Mouse (Mus musculus) embryonic stem cell, embryonic (primary cell): Measurements from ENCODE around the gene Gng3.

Source experiments
- CTCF ChIA-PET, 4 experiments: fragments of 300-600 bp in 2 of 4; fragments of 350-600 bp in 2 of 4; sonication (Branson Sonifier 250); formaldehyde crosslinking; loops; one replicate each; lab custom pipeline; 2022; ENCODE audit warnings: inconsistent platforms in 2 of 4; lab: Charles Lee
- POLR2A ChIA-PET, 4 experiments: fragments of 300-600 bp in 2 of 4; fragments of 350-600 bp in 2 of 4; sonication (Branson Sonifier 250); formaldehyde crosslinking; loops; one replicate each; lab custom pipeline; 2022; ENCODE audit warnings: antibody characterized with exemption in 4 of 4, inconsistent platforms in 1 of 4; lab: Charles Lee

Gene Gng3

GRCm38 (mm10) chr19:8803204-8803780, 35.7 kb downstream of the Gng3 start:
- ChIA-PET POLR2A (interaction anchor here (0.6 to 27.3 kb wide), 60 partner anchors 5 to 1328 kb away, joined by 3 to 801 read pairs (median 7); partner anchors contain the start of genes Gng3 (in 3 of the 4), Nxf1 (in 3 of the 4), Slc3a2 (in 3 of the 4) and Taf6l (in 3 of the 4)), CTCF (interaction anchor here in 1 of 4 experiments (1.0 to 1.6 kb wide), 2 partner anchors 16 to 85 kb away, joined by 4 to 10 read pairs; partner anchors contain the start of genes Hnrnpul2 and Ttc9c)

DNA sequence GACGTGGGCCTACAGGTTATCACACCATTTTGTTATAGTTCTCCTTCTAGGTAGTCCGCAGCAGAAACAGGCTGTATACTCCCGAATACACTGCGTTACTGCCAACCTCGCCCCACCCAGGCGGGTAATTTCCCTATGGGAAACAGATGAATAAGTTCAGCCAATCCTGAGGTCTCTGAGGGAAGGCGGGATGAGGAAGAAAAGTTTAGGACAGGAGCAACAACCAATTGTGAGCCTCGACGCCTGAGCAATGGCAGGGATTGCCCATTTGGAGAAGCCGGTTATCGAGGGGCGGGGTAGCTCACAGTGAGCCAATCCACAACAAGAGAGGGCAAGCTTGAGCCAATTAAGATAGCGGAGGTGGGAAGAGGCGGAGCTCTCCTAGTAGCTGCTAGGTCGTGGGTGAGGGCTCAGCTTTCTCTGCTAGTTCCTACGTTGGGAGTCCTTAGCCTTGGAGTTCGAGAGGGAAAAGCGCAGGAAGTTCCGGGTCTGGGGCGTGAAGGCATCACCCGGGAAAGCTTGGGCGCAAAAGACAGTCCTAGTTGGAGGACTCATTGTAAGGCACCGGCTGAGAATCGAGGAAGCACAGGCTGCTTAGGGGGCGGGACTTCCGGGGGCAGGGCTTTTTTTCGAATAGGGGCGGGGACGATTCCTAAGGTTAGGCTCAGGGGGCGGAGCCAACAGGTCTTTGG, 36.7 kb downstream of the Gng3 start, which contains the start of gene Zbtb3:
Gene Zbtb3 (plus strand): TSS at position 426 of the 692 bp plus-strand sequence.
- CTCF ChIA-PET, result interaction anchor here in 2 of 4 experiments (0.6 to 1.6 kb wide), 8 partner anchors 12 to 1063 kb away, joined by 3 to 10 read pairs (median 4); partner anchors contain the start of genes Hnrnpul2 (in 1 of the 2), Taf6l (in 1 of the 2) and Ttc9c (in 1 of the 2)

DNA sequence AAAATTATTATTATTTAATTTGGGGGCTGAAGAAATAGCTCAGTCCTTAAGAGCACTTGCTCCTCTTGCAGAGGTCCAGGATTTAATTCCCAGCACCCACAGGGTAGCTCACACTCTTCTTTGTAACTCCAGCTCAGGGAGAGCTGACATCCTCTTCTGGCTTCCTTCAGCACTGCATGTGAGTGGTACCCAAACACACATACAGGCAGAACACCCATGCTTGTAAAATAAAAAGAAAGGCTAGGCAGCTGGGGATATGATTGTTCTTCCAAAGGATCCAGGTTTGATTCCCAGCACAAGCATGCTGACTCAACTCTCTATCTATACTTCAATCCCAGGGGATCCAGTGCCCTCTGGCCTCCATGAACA, 40.1 kb downstream of the Gng3 start:
- ChIA-PET POLR2A (interaction anchor here (0.6 to 27.3 kb wide), 55 partner anchors 8 to 1403 kb away, joined by 3 to 801 read pairs (median 6); partner anchors contain the start of genes Taf6l (in 4 of the 4), 1810009A15Rik (in 3 of the 4), Gm49416 (in 3 of the 4) and Hnrnpul2 (in 3 of the 4)), CTCF (interaction anchor here in 2 of 4 experiments (0.6 to 1.3 kb wide), 3 partner anchors 12 to 58 kb away, joined by 3 to 4 read pairs (median 3); partner anchors contain the start of genes Stx5a (in 1 of the 2) and Taf6l (in 1 of the 2))

More for the DNA sequence above, 36.7 kb downstream of the Gng3 start, which contains the start of gene Zbtb3:
- POLR2A ChIA-PET, result interaction anchor here (0.5 to 27.3 kb wide), 113 partner anchors 4 to 1460 kb away, joined by 3 to 801 read pairs (median 5); partner anchors contain the start of genes 1810009A15Rik (in 4 of the 4), Gm49416 (in 4 of the 4), Slc3a2 (in 4 of the 4) and Nxf1 (in 3 of the 4)

GRCm38 (mm10) chr19:8798264-8798946, 40.6 kb downstream of the Gng3 start, which contains the start of gene Polr2g:
Gene Polr2g (minus strand): TSS chr19:8798577.
- CTCF ChIA-PET, result interaction anchor here in 1 of 4 experiments (1.3 kb wide), 1 partner anchor 12 kb away, joined by 4 read pairs; the partner anchor contains the start of gene Taf6l
- POLR2A ChIA-PET, result interaction anchor here (0.5 to 27.3 kb wide), 67 partner anchors 8 to 1404 kb away, joined by 3 to 801 read pairs (median 5); partner anchors contain the start of genes Taf6l (in 4 of the 4), 1810009A15Rik (in 3 of the 4), Gm49416 (in 3 of the 4) and Hnrnpul2 (in 3 of the 4)

DNA sequence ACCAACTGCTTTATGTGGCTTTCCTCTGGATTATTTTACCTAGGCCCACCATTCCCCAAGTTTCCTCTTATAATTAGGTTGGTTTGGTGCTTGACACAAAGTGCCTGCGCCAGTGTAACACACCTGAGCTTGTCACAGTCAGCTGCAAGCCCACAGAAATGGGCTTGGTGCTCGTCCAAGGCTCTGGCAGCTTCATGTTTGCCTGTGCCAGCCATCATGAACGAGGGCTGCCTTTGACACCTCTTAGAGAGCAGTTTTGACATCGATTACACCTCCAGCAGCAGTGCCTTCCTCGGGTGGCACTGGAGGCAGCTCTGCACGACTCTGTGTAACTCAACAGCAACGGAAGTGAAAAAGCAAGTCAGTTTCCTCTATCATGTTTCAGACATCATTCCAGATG, 48.8 kb downstream of the Gng3 start:
- ChIA-PET CTCF (interaction anchor here in 1 of 4 experiments (1.5 kb wide), 1 partner anchor 12 kb away, joined by 3 read pairs; the partner anchor contains the start of gene Zbtb3), POLR2A (interaction anchor here in 3 of 4 experiments (0.7 to 27.6 kb wide), 16 partner anchors 2 to 68 kb away, joined by 3 to 801 read pairs (median 6); partner anchors contain the start of genes Nxf1 (in 2 of the 3), Slc3a2 (in 2 of the 3), Tmem179b (in 2 of the 3) and Tmem223 (in 2 of the 3))

DNA sequence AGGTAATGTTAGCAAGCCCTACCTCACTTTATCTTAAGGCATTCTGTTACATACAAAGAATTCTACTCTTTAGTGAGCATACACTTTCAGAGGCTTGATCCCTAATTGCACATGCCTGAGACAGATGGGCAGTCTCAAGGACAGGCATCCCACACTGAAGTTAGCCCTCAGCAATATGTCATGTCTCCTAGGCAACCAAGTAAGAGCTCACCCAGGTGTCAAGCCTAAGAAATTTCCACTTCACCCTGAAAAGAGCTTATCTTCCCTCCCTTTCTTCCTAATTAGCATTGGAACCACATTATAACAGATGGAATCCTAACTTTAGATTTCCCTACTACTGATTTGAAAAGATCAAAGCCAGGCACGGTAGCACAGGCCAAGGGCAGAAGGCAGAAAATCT, 49.8 kb downstream of the Gng3 start:
- ChIA-PET POLR2A (interaction anchor here (0.6 to 27.6 kb wide), 32 partner anchors 3 to 1718 kb away, joined by 3 to 801 read pairs (median 6); partner anchors contain the start of genes Tmem179b (in 3 of the 4), Gng3 (in 2 of the 4), Hnrnpul2 (in 2 of the 4) and Nxf1 (in 2 of the 4)), CTCF (interaction anchor here in 1 of 4 experiments (1.2 kb wide), 1 partner anchor 71 kb away, joined by 3 read pairs; no protein-coding TSS in a partner anchor)

GRCm38 (mm10) chr19:8788521-8788920, 50.5 kb downstream of the Gng3 start:
- POLR2A ChIA-PET, result interaction anchor here (0.6 to 27.6 kb wide), 44 partner anchors 4 to 229 kb away, joined by 3 to 801 read pairs (median 5); partner anchors contain the start of genes Tmem179b (in 3 of the 4), Zbtb3 (in 3 of the 4), Gng3 (in 2 of the 4) and Hnrnpul2 (in 2 of the 4)
- CTCF ChIA-PET, result interaction anchor here in 2 of 4 experiments (0.6 to 1.2 kb wide), 2 partner anchors 15 to 70 kb away, joined by 3 read pairs; partner anchors contain the start of gene Tmem179b (in 1 of the 2)
